Mouse (Mus musculus) frontal cortex, adult (tissue): ENCODE measurements around the gene Iqcf5.

Experiments used
- ATAC-seq: cut with Nextera tagmentation; 2 replicates; pipeline ENCODE4 v1.9.2; 2017; ENCODE audit warnings: mild to moderate bottlenecking, moderate library complexity, mixed read lengths; ENCODE audit not compliant: low TSS enrichment

Iqcf5 gene

DNA sequence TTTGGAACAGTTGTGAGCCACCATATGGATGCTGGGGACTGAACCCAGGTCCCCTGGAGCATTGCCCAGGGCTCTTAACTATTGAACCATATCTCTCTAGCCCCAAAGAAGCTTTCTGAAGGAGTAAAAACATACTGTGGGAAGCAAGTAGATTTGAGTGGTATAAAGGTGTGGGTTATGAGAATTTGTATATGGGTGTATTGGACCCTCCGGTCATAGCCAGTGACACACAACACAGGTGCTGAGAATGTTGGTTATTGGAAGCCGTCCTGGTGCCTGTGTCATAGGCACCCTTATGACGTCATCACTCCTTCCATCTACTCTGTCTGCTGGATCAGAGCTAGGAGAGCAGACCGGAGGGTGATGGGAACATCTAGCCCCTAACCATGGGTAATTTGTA is at the start of gene Iqcf5:
Gene Iqcf5 (plus strand): TSS at position 301 of the 400 bp plus-strand sequence.
- no peak for ATAC-seq

DNA sequence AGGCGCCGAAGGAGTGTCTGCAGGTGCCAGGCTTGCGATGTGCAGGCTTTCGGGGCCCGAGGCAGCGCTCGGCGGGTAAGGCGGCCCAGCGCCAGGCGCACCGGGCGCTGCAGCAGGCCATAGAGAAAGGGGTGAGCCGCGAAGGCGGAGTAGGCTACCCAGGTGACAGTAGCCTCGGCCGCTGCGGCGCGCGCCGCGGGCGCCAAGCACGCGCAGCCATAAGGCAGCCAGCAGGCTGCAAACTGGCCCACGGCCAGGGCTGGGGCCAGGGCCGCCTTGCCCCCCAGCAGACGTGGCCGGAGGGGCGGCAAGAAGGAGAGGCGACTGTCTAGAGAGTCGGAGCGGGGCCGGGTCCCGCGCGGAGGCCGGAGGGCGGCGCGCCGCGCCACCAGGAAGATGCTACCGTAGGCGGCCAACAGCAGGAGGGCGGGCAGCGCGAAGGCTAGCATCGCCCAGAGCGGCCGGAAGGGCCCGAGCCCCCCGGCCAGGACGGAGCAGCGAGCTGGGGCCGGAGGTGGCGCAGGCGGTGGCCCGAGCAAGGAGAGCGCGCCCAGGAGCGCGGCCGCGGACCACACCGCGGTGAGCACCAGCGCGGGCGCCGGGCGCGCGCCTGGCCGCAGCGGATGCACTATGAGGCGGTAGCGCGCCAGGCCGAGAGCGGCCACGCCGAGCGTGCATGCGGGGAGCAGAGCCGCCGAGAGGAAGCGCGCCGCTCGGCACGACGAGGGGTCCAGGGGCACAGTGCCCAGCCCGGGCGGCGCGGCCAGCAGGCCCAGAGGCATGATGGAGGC is 49.4 kb upstream of the Iqcf5 start:
- peak; percentile 83 for ATAC-seq

- ATAC-seq = peak; percentile 43; the same call in 1 of the 2 replicates
Observed at GRCm38 (mm10) chr9:106465571-106466200, 48.7 kb upstream of the Iqcf5 start, which contains the start of gene Gpr62. TSS of gene Gpr62 (minus strand) at chr9:106465938.

- no peak for ATAC-seq
Observed at GRCm38 (mm10) chr9:106466721-106467120, 47.7 kb upstream of the Iqcf5 start.

DNA sequence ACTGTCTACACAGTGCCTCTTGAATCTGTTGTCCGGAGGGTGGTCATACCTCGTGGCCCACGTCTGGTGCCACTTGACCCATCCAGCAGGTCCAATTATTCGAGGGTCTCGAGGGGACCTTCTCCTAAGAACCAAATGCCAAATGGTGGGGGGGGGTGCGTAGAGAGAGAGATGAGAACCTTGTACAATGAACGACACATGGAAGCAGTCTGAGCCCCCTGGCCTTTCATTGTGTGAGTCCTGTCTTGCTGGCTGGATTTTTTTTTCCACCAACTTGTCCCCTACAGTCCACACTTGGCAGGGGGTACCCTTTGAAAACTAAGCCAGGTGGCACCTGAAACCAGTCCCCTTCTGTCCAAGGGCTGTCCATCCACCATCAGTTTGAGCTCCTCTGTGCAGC is 46.6 kb upstream of the Iqcf5 start:
- no peak for ATAC-seq

- no peak for ATAC-seq
Observed at GRCm38 (mm10) chr9:106469317-106469716, 45.1 kb upstream of the Iqcf5 start.

- no peak for ATAC-seq
Observed at GRCm38 (mm10) chr9:106469776-106470175, 44.6 kb upstream of the Iqcf5 start.

- peak; percentile 29; the same call in 1 of the 2 replicates for ATAC-seq
Observed at GRCm38 (mm10) chr9:106470991-106471750, 43.2 kb upstream of the Iqcf5 start.

DNA sequence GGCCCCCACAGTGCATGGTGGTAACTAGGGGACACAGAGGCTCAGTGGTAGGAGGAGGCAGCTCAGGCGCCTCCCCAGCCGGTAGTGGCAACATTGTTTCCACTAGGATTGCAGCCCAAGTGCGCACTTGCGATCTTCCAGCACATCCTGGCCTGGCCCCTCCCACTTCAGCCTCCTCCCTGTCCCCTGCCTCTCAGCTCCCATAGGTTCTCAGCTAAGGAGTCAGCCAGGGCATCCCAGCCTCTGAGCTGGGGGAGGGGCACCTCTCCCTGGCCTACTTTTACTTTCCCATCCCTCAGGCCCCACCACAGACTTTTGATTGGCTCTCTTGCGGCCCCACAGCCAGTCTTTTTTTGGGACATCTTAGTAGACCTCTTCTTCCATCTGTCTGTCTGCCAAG is 42.5 kb upstream of the Iqcf5 start:
- ATAC-seq = peak; percentile 8; the same call in 1 of the 2 replicates

GRCm38 (mm10) chr9:106472321-106472720 is 42.1 kb upstream of the Iqcf5 start:
- ATAC-seq = no peak

- ATAC-seq = no peak
Observed at GRCm38 (mm10) chr9:106473081-106473752, 41.2 kb upstream of the Iqcf5 start.

GRCm38 (mm10) chr9:106473753-106474105 is 40.6 kb upstream of the Iqcf5 start:
- ATAC-seq = no peak

- no peak for ATAC-seq
Observed at GRCm38 (mm10) chr9:106474456-106474855, 39.9 kb upstream of the Iqcf5 start.

- no peak for ATAC-seq
Observed at GRCm38 (mm10) chr9:106475046-106475445, 39.3 kb upstream of the Iqcf5 start.

- ATAC-seq = no peak
Observed at GRCm38 (mm10) chr9:106475663-106476001, 38.7 kb upstream of the Iqcf5 start, which contains the start of gene Rrp9. TSS of gene Rrp9 (plus strand) at chr9:106475963.

GRCm38 (mm10) chr9:106476002-106476923 is 38.1 kb upstream of the Iqcf5 start:
- ATAC-seq = peak; percentile 19; the same call in 1 of the 2 replicates

GRCm38 (mm10) chr9:106476924-106477484 is 37.4 kb upstream of the Iqcf5 start, which contains the start of gene Parp3:
TSS of gene Parp3 (minus strand) at chr9:106476949.
- peak; percentile 94 for ATAC-seq

DNA sequence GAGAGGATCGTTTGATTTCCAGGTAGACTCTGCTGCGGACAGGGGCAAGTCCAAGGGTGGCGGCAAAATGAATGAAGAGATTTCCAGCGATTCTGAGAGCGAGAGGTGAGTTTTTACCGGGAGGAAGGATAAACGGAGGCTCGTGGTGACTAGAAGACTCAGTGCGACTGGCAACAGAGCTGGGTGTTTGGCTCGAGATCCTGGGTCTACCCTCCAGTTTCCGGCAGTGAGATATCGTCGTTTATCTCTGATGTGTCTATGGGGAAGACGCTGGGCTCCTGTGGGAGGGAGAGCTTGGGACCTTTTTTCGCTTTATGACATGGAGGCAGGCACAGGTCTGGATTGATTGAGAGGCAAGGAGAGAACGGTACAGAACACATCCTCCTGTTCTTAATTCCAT is 36.7 kb upstream of the Iqcf5 start:
- ATAC-seq = no peak

GRCm38 (mm10) chr9:106478101-106478500 is 36.3 kb upstream of the Iqcf5 start:
- no peak for ATAC-seq

DNA sequence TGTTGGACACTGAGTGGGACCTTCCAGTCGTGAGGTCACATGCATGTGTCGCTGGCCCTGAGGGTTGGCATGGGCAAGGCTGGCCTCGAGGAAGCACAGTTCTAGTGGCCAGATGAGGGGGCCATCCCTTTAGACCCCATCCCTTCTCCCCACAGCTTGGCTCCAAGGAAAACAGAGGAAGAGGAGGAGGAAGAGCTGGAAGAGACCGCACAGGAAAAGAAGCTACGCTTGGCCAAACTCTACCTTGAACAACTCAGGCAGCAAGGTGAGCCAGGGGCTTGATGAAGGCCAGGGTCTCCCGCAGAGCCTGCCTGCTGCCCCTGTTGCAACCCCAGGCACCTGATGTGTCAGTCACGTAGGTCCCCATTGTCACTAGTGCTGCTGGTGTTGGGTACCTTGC is 33.8 kb upstream of the Iqcf5 start:
- no peak for ATAC-seq
